Mouse (Mus musculus) right cerebral cortex, postnatal 36 days (tissue): Measurements from ENCODE around the gene Ptprm.

Source experiments
- DNase-seq, 2 experiments: peaks; one replicate each; pipeline ENCODE4 v3.0.0; 2022; ENCODE audit warnings: low spot score in 2 of 2, mixed read lengths in 1 of 2

The Ptprm gene

GRCm38 (mm10) chr17:67354451-67355011, at the start of gene Ptprm:
Ptprm (minus strand) TSS chr17:67354457.
- peak; percentile 53 for DNase-seq

GRCm38 (mm10) chr17:67396205-67396604, 41.9 kb upstream of the Ptprm start:
- peak; percentile 1 to 2 for DNase-seq

DNA sequence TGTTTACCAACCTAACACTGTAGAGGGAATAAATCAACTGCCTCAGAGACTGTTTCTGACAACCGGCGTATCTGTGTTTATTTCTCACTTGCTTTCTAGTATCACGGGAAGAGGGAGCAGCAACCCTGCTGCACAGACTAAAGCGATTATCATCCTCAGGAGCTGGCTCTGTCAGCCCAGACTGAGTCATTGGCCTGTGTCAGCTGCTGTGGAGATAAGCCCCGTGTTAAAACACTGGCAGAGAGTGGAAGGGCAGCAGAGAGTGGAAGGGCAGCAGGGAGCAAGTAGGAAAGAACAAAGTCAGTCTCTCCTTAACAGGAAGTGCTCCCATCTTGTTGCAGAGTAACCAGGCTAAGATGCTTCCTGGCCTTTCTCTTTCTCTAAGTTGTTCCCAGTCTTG, 36.6 kb upstream of the Ptprm start:
- DNase-seq: no peak

GRCm38 (mm10) chr17:67388171-67388570, 33.9 kb upstream of the Ptprm start:
- no peak for DNase-seq

DNA sequence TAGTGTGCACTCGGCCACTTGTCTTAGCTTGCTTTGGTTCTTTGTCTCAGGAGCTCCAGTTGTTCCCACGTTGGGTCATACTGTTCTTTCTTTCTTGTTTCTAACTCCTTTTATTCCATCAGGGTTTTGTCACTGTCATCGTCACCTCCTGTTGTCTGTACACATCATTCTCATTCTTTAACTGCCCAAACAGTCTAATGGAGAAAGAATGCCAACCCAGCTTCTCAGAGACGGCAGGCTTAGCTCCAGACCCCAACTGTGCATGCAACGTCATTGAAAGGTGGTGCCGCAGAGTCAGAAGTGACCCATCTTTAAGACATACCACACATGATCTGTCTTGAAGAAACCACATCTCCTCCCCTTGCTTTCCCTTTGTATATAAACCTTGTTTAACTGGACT, 31.0 kb upstream of the Ptprm start:
- no peak for DNase-seq

- DNase-seq: no peak
Measured at GRCm38 (mm10) chr17:67383635-67384034, 29.4 kb upstream of the Ptprm start.

GRCm38 (mm10) chr17:67381618-67382017, 27.4 kb upstream of the Ptprm start:
- no peak for DNase-seq

GRCm38 (mm10) chr17:67367866-67368265, 13.6 kb upstream of the Ptprm start:
- DNase-seq: no peak

DNA sequence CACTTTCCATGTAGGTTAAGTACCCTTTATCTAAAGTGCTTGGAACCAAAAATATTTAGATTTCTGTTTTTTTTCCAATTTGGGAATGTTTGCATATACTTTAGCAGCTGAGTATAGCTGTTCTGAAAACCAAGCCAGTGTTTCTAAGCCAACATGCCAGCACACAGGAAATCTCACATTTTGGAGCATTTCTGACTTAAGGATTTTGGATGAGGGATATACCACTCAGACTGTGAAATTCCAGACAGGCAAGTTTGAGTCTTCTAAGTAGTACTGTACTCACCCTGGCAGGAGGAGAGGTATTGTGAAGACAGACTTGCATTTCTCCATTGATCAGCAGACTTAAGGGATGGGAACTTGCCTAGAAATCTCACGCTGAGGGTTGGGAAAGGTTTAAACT, 10.2 kb upstream of the Ptprm start:
- DNase-seq: no peak

- DNase-seq: no peak
Measured at GRCm38 (mm10) chr17:67363377-67364070, 9.3 kb upstream of the Ptprm start.

DNA sequence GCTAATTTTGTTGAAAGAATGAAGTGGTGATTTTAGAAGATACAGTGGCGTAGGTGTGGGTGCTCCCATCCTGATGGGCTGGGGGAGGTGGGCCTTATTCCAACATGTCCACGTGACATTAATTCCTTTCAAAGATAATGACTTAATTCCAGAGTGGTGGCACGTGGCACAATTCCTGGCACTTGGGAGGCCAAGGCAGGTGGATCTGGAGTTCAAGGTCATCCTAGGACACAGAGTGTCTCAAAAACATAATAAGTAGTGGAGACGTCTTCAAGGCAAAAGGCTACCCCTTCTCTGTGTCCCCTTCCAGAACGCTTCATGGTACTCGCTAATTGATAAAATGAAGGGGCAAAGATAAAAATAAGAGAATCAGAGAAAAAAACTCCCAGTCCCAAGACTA, 7.9 kb upstream of the Ptprm start:
- DNase-seq: no peak

GRCm38 (mm10) chr17:67360606-67361005, 6.3 kb upstream of the Ptprm start:
- DNase-seq: no peak

- no peak for DNase-seq
Measured at GRCm38 (mm10) chr17:67359578-67359977, 5.3 kb upstream of the Ptprm start.

- no peak for DNase-seq
Measured at GRCm38 (mm10) chr17:67358541-67358940, 4.3 kb upstream of the Ptprm start.

DNA sequence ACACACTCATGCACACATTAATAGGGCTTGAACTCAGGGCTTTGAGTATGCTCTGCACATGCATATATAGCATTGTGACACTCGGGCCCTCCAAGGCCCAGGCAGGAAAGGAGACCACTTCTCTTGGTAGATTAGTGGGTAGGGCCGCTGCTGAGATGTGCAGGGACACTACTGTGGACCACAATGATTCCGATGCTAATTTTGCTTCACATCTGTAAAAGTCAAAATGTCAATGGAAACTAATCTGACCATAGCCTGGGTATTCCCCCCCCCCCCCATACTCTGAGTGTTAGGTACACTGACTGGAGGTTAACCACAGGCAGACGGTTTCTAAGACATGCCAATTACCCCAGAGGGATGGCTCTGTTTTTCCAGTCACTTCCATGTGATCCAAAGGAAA, 2.9 kb upstream of the Ptprm start:
- no peak for DNase-seq

DNA sequence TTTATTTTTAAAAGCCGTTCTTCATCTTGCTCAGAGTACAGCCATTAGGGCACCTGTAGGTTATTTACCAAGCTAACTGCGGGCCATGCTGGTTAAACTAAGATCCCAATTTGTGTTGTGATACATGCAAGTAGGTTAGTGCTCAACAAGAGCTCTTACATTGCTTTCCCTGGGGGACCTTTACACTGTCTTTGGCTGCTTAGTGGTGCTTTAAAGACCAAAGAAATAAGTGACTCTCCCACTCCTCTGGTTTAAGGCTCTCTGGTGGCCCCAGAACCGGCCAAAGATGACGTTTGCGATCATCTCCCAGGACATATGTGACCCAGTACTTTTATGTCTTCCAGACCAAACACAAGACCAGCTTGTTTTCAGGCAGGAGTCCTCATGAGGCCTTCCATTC, 994 bp upstream of the Ptprm start:
- DNase-seq: no peak

DNA sequence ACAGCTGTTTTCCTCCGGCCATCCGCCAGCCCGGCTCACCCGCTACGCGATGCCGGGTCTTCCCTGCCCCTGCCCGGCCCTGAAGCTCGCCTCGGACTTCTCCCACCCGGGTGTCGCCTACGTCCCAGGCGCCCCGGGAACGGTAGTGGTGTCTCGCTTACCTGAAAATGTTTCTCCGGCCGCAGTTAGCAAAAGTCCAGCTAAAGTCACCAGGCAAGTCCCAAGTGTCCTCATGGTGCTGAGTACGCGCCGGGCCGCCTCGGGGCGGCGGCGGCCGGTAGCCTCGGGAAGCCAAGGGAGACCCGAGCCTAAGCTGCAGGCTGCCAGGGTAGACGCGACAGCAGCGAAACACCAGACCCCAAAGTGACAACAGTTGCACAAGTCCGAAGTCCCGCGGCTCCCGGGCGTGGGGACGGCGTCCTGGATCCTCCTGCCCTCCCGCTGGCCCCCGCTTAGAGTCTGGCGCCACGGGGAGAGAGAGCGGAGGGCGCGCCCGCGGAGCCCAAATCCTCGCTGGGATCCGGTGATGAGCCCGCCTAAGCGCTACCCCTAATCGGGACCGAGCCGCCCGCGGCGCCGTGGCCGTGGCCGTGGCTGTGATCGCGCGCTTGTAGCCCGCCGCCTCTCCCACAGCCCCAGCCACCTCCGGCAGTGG, 334 bp downstream of the Ptprm start:
- DNase-seq: peak in 1 of 2 experiments; percentile 14

GRCm38 (mm10) chr17:67352956-67353795, 1.1 kb downstream of the Ptprm start:
- DNase-seq: no peak

- DNase-seq: no peak
Measured at GRCm38 (mm10) chr17:67351423-67351822, 2.8 kb downstream of the Ptprm start.

DNA sequence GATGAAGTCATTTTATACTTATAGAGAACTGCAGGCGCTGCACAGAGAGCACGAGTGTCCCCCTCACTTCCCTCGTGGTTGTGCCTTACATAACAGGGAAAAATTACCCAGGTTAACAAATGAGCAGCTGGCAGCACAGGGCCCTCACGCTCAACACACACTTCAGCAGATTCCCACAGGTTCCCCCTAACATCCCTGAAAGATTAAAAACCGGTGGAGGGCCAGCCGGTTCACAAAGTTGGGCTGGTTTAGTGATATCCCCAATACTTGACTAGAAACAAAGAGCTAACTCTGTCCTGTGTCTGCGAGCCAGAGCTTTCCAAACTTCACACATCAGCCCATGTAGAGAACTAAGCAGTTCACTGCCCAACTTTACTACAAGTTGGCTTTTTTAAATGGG, 3.7 kb downstream of the Ptprm start:
- DNase-seq: no peak

DNA sequence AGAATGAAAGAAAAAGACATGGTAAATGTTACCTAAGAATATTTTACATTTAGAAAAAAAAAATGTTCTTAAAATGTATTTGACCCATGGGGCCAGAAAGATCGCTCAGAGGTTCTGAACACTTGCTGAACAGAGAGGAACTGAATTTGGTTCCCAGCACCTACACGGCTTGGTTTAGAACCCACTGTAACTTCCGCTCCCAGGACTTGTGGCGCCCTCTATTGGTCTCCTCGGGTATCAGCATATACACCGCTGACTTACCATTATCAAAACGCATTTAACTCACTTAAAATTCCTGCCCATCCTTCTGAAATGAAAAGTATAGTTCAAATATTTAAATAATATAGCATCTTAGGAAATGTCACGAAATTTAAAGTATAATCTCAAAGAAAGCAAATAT, 4.7 kb downstream of the Ptprm start:
- DNase-seq: no peak

GRCm38 (mm10) chr17:67346921-67347320, 7.3 kb downstream of the Ptprm start:
- no peak for DNase-seq
